Mouse (Mus musculus) forebrain, embryonic 13.5 days (tissue): ENCODE measurements around the gene Zfyve16. TPM values are rescaled to one million over a fixed set of nuclear protein-coding genes. Genes with fewer than 3 reads are reported as not detected.

ENCODE experiments used
- ATAC-seq: fragments of 200-750 bp; cut with Nextera tagmentation; 2 replicates; pipeline ENCODE4 v1.8.0; 2017
- H3K27ac ChIP-seq: fragments of 300-500 bp; sonication (generic); 2 replicates; pipeline ENCODE4 v1.5.1; 2015; ENCODE audit warnings: inconsistent platforms, mild to moderate bottlenecking, moderate library complexity
- H3K27me3 ChIP-seq: fragments of 300-500 bp; sonication (generic); 2 replicates; pipeline ENCODE4 v1.6.1; 2015; ENCODE audit warnings: mild to moderate bottlenecking, inconsistent platforms
- H3K36me3 ChIP-seq: fragments of 300-500 bp; sonication (generic); 2 replicates; pipeline ENCODE4 v1.6.1; 2015; ENCODE audit warnings: mild to moderate bottlenecking, inconsistent platforms; ENCODE audit not compliant: poor library complexity, severe bottlenecking
- H3K4me1 ChIP-seq: fragments of 300-500 bp; sonication (generic); 2 replicates; pipeline ENCODE4 v1.6.1; 2015; ENCODE audit warnings: inconsistent platforms
- H3K4me2 ChIP-seq: fragments of 300-500 bp; sonication (generic); 2 replicates; pipeline ENCODE4 v1.6.1; 2015; ENCODE audit warnings: inconsistent platforms, mild to moderate bottlenecking, moderate library complexity
- H3K4me3 ChIP-seq: fragments of 300-500 bp; sonication (generic); 2 replicates; pipeline ENCODE4 v1.5.1; 2015; ENCODE audit warnings: mild to moderate bottlenecking, inconsistent platforms
- H3K9ac ChIP-seq: fragments of 300-500 bp; sonication (generic); 2 replicates; pipeline ENCODE4 v1.6.1; 2015; ENCODE audit warnings: mild to moderate bottlenecking, inconsistent platforms
- H3K9me3 ChIP-seq: fragments of 300-500 bp; sonication (generic); replicated peaks from 2 replicates; pipeline ENCODE4 v1.6.1; 2016; ENCODE audit warnings: inconsistent platforms
- WGBS: fragments of 180-500 bp; shearing (Covaris S2); methylation state at CpG from one replicate; pipeline ENCODE4 v1.1.7; 2015; 5-methylcytosine and 5-hydroxymethylcytosine counted together
- polyA plus RNA-seq: library from polyadenylated mRNA; unstranded; fragments of >200 nt; fragmentation: Nextera tagmentation; extraction: Ambion mirVana; gene quantifications from 2 replicates; pipeline ENCODE4 v1.2.1, GENCODE M21; 2015

Gene Zfyve16
- polyA plus RNA-seq, 1 experiment from 2014 or later: 10.0 TPM

DNA sequence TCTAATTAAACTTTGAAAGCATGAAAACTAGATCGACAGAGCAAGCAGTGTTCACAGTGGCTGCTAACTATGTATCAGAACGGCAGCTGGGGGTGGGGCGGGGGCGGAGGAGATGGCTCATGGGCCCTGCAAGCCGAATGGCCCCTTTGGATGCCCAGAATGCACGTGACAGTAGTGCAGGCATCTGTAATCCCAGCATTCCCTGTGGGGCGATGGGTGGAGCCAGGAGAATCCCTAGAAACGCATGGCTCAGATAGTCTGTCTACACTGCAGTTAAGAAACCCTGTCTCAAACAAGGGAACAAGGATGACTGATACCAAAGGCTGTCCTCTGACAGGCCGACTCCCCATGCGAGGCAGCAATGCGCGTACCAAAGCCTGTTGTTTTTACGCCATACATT, 90.4 kb downstream of the Zfyve16 start:
- Histone ChIP-seq H3K4me2 (no peak overlapping the region), H3K27me3 (no peaks in the 10 kb centered on the region), H3K9me3 (no peaks in the 10 kb centered on the region), H3K36me3 (no peaks in the 10 kb centered on the region), H3K4me3 (no peak overlapping the region), H3K27ac (no peak overlapping the region), H3K4me1 (no peaks in the 10 kb centered on the region), H3K9ac (no peak overlapping the region)
- ATAC-seq: no peak
- 77% methylated on average over 13 of the region's 13 CpGs for WGBS

DNA sequence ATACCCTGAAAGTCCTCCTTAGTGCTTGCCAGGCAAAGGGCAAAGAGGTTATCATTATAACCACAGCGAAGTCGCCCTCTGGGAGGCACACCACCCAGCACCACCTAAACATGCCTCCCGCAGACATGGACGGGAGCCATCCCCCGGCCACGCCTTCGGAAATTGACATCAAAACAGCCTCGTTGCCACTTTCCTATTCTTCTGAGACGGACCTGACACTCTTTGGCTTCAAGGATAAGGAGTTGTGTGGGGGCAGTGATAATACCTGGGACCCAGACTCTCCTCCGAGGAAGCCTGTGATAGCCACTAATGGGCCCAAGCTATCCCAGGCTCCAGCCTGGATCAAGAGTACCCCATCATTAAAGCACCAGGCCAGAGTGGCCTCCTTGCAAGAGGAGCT, 92.0 kb downstream of the Zfyve16 start:
- ATAC-seq: no peak
- H3K4me3 ChIP-seq: no peak overlapping the region
- 88% methylated on average over 10 of the region's 10 CpGs for WGBS

More for the DNA sequence above, 92.0 kb downstream of the Zfyve16 start:
- H3K4me1 ChIP-seq: no peaks in the 10 kb centered on the region
- H3K4me2 ChIP-seq: no peak overlapping the region
- H3K27ac ChIP-seq: no peak overlapping the region
- no peaks in the 10 kb centered on the region for H3K9me3 ChIP-seq
- no peaks in the 10 kb centered on the region for H3K36me3 ChIP-seq
- no peak overlapping the region for H3K9ac ChIP-seq
- H3K27me3 ChIP-seq: no peaks in the 10 kb centered on the region

Other genes with a start within 250 kb of the Zfyve16 start
- 1.2 and 1.7 TPM in 2 replicates for gene Gm20379, start 224.9 kb downstream of the Zfyve16 start, polyA plus RNA-seq
- 17.6 and 19.5 TPM in 2 replicates for gene Dhfr, start 176.1 kb downstream of the Zfyve16 start, polyA plus RNA-seq
- 28.5 and 32.4 TPM in 2 replicates for gene Msh3, start 175.9 kb downstream of the Zfyve16 start, polyA plus RNA-seq
- 0.37 and 0.43 TPM in 2 replicates for gene Ankrd34b, start 105.0 kb downstream of the Zfyve16 start, polyA plus RNA-seq
- 0.14 TPM in 1 of 2 replicates, not detected in the other for gene Fam151b, start 46.9 kb downstream of the Zfyve16 start, polyA plus RNA-seq
- gene Spz1, start 45.3 kb upstream of the Zfyve16 start, polyA plus RNA-seq: not detected in 2 replicates
- 11.5 and 13.3 TPM in 2 replicates for gene Serinc5, start 80.2 kb upstream of the Zfyve16 start, polyA plus RNA-seq